Mouse (Mus musculus) thymus, postnatal 14 days (tissue): ENCODE measurements around the gene Mcoln3.

Experiments used
- DNase-seq: peaks from one replicate; pipeline ENCODE4 v3.0.0; 2021

Gene Mcoln3

DNA sequence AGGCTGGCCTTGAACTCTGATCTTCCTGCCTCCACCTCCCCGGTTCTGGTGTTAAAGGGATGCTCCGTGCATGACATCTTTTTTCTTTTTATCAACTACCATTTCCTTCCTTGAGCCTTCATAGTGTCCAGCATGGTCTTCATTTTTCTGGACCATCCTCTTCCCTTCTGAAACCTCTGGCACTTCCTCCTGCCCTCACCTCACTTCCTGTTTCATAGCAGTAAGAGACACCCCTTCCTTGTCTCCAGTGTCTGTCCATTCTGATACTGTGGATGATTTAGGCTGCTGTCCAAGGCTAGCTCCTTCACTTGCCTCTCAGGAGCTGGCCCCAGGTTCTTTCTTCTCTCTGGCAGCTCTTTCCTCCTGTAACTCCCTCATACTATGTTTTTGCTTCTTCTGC, 18.2 kb downstream of the Mcoln3 start:
- DNase-seq, result no peak

DNA sequence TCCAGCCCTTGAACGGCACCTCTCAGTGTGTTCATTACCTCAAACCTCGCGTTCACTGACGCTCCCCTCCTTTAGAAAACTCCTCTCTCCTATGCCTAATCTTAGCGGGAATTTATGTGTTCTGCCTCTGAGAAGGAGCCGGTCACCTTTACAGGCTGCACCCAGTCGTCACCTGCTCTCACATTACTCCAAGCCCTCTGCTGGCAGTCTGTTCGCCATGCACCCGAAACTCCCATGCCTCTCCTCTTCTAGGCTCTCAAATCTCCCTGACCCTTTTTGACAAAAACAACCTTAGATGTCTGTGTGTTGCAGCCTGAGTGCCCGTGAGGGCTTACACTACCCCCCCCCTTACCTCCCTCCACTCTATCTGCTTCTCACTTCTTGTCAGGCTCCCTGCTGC, 19.2 kb downstream of the Mcoln3 start:
- DNase-seq, result peak; percentile 32

DNA sequence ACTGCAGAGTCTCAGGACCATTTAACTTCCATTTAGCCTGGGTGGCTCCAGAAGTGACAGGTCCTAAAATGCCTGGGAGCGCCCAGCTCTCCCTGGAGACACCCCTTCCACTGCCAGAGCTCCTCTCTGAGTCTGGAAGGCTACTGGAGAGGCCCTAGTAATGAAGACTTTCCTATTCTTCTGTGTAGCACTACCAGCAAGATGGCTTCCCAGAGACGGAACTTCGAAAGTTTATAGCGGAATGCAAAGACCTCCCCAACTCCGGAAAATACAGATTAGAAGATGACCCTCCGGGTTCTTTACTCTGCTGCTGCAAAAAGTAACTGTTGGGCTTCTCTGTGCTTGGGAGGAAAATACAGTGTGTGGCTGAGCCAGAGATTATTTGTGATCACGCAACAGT, 23.0 kb downstream of the Mcoln3 start:
- no peak for DNase-seq

DNA sequence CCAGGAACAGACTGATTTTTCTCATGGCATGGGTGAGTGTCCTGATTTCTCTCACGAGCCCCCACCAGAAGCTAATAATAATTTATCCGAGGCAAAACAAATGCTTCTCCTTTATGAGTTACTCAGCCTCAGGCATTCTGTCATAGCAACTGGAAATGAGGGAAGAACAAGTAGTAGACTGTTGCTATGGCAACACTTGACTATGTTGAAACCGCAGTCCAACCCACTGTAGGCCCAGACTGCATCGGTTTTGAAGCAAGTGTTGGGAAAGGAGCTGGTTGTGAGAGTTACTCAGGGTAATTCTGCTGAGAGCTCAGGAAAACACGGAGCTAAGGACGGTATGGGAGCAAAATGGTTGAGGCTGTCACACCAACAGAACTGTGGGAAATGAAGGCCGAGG, 25.3 kb downstream of the Mcoln3 start:
- DNase-seq, result no peak

DNA sequence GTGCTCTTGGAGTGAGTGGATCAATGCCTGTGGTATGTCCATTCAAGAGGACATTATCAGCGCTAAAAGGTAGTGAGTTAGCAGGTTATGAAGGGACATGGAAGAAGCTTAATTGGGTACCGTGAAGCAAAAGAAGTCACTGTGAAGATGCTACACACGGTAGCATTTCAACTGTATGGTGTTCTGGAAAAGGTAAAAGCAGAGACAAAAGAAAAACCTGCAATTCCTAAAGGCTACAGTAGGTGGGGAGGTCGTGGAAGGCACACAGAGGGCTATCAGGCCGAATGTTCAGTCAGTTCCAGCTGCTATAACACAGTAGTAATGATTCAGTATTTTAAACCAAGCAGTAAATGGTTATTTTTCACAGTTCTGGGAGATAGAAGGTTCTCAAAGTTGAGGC, 28.3 kb downstream of the Mcoln3 start:
- DNase-seq, result peak; percentile 36

DNA sequence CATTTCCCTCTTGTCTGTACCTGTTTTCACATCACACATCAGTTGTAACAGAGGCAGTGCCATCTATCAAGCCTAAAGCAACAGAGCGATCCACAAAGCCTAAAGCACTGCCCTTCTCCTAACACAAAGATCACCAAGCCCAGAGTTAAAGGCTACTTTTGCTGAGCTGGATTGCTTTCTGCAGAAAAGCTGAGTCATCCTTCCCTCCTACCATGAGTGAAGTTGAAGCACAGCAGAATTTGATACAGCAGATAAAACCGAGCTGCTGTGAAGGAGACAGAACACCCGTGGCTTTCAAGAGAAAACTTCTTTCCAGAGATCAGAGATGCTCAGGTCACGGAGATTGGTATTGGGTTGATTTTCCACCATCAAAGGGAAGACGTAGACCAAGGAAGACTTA, 28.9 kb downstream of the Mcoln3 start:
- peak; percentile 22 for DNase-seq

DNA sequence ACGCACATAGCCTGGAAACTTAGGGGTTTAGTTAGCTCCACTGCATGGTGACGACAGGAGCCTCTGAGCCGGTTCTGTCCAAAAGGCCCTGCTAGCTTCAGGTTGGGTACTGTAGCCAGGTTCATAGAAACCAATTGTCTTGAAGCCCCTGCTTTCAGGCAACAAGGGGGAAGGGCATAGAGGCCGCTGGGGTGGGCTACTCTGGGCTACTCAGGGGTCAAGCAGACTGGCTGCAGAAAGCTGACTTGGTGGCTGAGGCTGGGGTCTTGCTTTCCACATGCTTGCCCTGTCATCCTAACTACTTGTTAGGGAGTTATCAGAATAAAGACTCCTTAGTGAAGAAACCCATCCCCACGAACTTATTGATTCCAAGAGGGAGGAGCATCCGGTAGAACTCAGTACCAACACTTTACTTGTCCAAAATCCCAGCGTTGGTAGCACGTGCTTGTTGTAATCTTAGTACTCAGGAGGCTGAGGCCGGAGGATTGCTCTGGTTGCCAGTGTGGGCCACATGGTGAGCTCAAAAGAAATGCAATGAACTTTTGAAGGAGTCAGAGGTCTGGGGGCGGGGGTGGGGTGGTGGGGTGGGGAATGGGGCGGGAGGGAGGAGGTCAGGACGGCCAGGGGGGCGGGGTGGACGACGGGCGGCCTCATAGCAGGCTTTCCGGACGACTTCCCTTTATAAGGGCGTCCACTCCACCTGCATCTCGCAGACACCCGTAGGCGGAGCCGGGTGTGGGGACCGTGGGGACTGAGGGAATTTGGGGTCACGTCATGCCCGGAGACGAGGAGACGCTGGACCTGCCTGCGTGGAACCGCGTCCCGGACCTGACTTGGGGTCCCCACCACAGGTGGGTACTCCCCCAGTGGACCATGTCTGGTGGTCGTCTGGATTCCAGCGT, 32.2 kb downstream of the Mcoln3 start, which contains the start of gene Mcoln2:
Gene Mcoln2, plus strand, starts transcription at position 678 of the 902 bp plus-strand sequence.
- peak; percentile 44 for DNase-seq

DNA sequence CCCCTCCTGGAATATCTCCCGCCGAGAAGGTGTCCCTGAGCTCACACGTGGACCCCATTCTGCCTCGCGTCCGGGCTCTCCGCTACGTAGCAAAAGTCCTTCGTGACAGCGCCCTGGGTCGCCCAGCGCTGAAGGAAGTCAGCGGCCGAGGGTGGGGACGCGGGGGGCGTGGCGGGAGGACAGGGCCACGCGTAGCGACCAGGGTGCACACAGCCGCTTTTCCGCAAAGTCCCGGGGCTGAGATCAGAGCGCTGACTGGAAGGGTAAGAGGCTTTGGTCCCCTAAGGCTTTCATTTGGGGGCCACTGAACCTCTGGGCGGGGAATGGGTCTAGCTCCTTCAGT, 32.8 kb downstream of the Mcoln3 start:
- peak; percentile 74 for DNase-seq

DNA sequence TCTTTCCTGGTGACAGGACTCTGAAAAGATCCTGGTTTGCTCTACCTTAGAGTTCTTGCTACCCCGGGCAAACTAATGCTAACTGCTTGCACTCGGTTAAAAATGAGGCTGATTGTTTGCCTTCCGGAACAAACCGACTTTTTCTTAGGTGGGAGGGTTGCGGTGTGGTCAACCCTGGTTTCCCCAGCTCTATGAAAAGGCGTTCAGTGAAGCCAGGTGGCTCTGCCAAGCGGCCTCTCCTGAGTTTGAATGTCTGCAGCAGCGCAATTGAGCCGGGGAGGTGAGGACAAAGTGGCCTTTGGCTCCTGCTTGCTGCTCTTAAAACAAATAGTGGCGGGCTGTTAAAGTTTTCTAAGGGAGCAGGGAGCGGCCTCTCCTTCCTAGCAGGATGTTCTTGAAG, 33.3 kb downstream of the Mcoln3 start:
- DNase-seq, result peak; percentile 63

DNA sequence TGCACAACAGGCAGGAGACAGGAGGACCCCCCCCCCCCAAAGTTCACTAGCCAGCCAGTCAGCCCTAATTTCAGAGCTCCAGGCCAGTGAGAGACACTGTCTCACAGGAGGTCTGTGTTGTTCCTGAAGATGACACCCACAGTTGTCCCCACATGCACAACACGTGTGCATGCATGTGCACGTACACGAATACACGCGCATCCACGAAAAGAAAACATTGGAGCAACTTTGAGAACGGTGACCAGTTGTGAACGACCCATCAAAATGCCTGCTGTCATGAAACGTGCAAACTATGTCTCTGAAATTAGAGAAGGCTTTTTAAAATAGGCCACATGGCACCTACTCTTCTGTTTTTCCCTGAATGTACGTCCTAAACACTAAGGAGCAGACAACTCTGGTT, 34.1 kb downstream of the Mcoln3 start:
- DNase-seq, result no peak

DNA sequence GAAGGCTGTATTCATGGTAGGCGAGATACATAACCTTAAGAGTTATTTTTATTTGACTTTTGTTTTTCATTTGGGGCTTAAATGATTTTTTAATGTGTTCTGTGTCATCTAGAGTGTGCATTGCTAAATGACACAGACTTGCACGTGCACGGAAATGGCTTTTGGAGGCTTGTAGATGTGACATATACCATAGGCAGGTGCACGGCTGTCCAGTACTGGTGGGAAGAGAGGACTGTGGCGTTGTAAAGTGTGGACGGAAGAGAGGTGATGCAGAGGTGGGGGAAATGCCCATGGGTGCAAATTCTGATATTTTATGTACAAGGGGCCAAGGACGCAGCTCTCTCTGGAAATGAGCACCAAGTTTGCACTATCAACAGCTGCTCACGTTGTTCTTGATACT, 34.5 kb downstream of the Mcoln3 start:
- no peak for DNase-seq

DNA sequence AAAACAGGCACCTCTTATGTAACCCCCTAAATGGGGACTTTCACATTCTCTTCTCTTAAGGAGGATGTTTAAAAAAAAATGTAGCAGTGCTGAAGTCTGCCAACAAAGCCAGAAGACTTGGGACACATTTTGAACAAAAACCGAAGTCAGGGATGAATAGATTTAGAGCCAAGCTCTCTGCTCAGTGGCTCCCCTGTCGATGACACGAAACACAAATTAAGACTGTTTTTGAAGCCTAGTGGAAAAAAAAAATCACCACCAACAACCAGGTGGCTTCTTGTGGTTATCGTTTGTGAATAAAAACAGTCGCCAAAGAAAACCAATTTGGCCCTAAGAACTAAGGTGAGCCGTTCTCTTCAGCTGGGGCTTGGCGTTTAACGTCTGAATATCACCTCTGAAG, 35.1 kb downstream of the Mcoln3 start:
- DNase-seq, result peak; percentile 23

DNA sequence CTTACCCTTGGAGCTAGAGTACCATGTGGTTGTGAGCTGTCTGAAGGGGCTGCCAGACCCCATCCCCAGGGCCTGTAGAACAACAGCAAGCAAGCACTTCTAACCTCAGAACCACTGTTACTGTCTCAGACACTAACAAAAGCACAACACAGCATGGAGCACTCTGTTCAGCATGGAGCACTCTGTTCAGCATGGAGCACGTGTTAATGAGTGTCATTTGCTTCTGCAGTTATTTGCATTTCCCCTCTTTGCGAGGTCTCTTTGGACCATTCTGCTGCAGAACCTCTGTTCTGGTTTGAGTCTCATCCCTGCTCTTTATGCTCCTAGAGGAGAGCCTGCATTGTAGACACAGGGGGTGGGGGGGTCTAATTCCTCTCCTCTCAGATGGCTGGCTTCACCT, 35.7 kb downstream of the Mcoln3 start:
- DNase-seq, result no peak

DNA sequence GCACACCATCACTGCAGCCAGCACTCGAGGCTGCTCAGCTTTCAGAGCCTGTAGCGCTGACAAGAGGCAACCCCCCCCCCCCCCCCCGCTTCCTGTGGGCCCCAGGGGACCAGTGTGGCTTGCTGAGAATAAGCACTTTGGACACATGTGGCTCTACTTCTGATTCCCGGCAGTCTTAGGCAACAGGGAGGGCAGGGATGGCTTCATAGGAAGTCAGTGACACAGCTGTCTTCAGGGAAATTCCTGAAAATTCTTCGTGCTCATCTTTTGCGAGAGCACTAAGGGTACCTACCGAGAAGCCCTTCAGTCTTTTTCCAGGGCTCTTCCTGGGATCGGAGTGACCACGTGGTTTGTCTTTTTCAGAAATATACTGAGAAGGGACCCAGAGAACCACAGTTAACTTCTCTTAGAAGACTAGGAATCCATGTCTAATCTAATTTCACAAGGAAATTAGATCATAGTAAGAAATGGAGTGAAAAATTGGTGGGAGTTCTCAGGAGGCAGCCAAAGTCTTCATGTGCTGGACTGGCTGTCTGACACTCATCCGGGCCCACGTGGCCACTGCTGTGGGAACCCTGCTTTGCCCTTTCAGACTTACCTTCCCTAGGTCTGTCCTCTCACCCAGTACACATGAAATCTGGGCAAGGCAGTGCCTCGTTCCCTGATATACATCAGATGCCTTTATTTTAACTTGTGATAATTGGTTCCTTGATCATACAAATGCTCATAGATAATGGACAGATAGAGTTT, 36.8 kb downstream of the Mcoln3 start:
- no peak for DNase-seq

DNA sequence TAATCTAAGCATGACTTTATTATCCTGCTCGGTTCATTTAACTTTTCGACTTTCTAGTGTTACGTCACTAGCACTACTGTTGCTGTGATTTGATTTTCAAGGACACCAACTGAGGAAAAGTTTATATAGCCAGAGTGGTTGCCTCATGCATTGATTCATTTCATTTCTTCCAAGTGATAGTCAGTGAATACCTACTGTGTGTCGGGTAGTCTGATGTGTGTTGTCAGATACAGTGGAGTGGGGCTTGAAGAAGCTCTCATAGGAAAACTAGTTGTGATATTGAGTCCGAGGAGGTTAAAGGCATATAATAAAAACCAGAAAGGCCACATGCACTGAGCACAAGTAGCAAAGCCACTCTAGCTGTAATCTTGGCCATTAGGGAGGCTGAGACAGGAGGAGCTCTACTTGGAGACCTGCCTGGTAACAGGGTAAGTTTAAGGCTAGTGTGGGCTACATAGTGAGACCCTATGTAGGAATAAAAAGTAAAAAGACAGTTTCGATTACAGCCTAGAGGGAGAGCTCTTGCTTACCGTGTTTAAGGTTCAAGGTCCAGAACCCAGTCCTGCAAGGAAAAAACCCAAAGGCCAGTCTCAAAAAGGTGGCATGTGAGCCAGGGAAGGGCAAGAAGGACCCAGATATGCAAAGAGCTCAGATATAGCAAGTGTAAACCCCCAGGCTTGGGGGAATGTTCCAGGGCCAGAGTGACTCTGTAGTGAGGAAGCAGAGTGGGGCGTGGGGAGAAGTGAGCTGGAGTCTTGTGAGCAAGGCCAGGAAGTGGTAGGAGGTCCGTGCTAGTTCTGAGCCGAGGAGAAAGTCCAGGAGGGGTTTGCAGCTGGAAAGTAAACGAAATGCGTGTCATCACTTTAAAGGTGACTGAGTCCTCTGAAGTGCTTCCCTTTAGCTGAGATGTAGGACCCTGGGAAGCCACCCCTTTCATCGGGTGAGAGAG, 38.7 kb downstream of the Mcoln3 start:
- DNase-seq, result peak; percentile 37

DNA sequence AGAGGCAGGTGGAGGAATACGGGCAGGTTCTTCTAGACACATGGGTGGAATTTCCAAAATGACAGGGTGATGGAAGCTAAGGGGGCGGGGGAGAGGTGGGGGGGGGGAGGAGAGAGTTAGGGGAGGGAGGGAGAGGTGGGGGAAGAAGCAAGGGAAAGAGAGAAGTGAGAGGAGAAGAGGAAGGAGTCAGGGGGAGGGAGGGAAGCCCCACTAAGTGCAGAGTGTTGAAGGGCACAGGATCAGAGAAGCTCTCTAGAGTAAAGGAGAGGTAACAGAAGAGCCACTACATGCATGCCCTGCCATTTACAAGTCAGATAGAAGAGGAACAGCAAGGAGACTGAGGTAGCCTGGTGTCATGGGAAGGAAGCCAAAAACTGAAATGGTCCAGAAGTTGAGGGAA, 39.6 kb downstream of the Mcoln3 start:
- no peak for DNase-seq

DNA sequence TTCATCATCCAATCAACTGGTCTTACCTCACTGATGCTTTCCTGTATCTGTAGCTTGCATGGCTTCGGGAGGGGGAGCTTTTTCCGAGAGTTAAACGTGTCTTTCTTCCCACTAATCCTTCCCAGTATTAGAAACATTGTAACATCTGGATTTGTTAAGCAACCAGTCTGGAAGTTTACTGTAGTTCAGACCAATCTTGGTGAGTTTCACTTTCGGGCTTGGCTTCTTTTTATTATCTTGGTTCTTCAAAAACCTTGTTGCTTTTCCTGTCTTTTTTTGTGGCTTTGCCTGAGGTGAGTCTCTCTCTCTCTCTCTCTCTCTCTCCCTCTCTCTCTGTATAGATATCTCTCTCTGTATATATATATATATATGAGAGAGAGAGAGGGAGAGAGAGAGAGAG, 40.8 kb downstream of the Mcoln3 start:
- no peak for DNase-seq

DNA sequence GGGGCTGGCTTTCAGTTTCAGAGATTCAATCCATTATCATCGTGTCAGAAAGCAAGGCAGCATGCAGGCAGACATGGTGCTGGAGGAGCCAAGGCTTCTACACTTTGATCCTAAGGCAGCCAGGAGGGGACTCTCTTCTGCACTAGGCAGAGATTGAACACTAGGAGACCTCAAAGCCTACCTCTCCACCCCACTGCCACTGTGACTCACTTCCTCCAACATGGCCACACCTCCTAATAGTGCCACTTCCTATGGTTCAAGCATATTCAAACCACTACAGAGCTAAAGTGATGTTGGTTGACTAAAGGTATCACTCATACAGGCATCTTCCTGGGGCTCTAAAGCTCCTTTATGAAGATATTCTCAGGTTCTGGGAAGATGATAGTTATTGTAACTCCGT, 42.1 kb downstream of the Mcoln3 start:
- no peak for DNase-seq

DNA sequence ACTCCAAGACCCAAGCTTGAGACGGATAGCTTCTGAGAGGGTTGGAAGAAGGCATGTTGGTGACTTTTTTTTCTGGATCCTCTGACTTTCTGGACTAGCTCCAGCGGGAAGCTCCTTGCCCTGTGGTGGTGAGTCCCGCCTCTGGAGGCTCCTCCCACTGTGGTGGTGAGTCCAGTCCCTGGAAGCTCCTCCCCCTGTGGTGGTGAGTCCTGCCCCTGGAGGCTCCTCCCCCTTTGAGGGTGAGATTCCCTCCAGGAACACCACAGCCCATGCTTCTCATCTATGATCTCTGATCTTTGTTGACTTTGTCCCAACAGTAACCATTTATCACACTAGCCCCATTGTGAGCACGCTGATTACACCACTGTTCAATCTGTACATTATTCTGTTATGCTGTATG, 44.9 kb downstream of the Mcoln3 start:
- no peak for DNase-seq

DNA sequence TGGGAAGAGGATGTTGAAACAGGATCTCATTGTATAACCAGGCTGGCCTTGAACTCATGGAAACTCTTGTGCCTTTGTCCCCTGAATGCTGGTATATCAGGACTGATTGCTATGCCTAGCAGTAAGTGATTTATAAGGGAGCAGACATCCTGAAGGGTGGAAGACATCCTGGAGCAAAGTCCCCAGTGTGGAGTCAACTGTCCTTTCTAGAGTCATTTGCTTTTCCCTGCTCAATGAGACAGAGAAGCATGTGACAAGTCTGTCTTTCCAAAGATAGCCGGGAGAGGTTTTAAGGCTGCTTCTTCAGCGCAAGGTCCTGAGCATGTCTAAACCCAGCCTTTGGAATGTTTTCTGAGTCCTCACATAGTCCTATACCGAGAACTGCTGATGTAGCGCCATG, 52.1 kb downstream of the Mcoln3 start:
- DNase-seq, result no peak

DNA sequence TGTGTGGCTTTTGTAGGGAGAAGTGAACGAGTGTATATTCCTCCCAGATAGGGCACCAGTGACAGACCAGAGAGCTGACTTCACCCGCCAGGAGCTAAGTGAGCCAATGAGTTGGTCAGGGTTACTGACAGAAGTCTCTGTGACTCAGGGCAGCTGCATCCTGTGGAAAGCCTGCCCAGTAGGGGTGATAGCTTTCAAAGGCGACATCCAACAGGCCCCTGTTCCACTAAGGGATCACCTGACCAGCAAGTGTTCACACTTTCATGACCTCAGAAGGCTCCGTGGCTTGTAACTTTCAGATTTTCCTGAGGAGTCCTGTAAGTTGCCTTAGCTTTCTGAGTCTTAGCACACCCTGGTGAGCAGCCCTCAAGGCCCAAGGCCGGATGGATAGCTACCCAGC, 55.8 kb downstream of the Mcoln3 start:
- no peak for DNase-seq

DNA sequence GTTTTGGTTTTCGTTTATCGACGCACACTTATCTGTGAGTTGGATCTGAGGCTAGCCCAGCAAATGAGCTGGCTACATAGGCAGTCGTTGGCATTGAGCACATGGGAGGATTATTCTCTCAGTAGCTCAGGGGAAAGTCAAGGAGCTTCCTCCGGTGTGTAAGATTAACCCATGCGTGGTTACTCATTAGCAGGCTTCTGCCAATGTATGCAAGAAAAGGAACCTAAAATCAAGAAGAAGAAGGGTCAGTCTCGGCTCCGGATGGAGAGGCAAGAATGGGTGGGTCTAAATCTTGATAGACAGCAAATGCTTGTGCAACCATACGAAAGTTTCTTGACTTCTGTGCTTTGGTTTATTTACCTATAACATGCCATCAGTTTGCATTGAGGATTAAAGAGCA, 57.0 kb downstream of the Mcoln3 start:
- no peak for DNase-seq

DNA sequence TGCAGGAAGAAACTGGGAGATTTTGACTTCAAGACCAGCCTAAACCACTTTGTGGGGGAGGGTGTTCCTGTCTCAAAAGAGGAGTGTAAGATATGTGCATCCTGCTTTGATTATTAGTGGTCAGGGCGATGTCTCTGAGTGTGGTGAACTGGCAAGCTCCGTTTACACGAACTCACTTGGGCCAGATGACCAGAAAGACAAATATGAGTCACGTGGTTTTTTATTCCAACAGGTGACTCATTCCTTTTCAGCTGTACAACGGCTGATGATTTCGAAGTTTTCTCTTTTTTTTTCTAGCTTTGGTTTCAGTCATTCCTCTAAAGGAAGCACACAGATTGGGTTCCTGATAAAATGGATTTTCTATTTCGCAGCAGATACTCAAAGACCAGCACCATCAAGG, 60.0 kb downstream of the Mcoln3 start:
- DNase-seq, result no peak
